Mouse (Mus musculus): ENCODE data around the gene Mroh2a.
A peak's percentile ranks its signal among the peaks of the same experiment; 100 is the strongest.

The Mroh2a gene

GRCm38 (mm10) chr1:88226670-88227379 is at the start of gene Mroh2a:
Gene Mroh2a (plus strand): TSS chr1:88226986.
- no peak for DNase-seq

- no peak for DNase-seq
Measured at GRCm38 (mm10) chr1:88179657-88180056, 47.1 kb upstream of the Mroh2a start.

GRCm38 (mm10) chr1:88186325-88186935 is 40.4 kb upstream of the Mroh2a start:
- DNase-seq: no peak

- DNase-seq: no peak
Measured at GRCm38 (mm10) chr1:88192136-88192535, 34.6 kb upstream of the Mroh2a start.

- no peak for DNase-seq
Measured at GRCm38 (mm10) chr1:88195687-88196086, 31.1 kb upstream of the Mroh2a start.

- no peak for DNase-seq
Measured at GRCm38 (mm10) chr1:88197443-88197842, 29.3 kb upstream of the Mroh2a start.

- DNase-seq: peak; percentile 57 to 59
Measured at GRCm38 (mm10) chr1:88199996-88200395, 26.8 kb upstream of the Mroh2a start.

GRCm38 (mm10) chr1:88200456-88200855 is 26.3 kb upstream of the Mroh2a start, which contains the start of gene Ugt1a2:
Gene Ugt1a2 (plus strand): TSS chr1:88200601.
- DNase-seq: peak in 1 of 2 experiments; percentile 6

- peak; percentile 89 to 92 for DNase-seq
Measured at GRCm38 (mm10) chr1:88205294-88205922, 21.4 kb upstream of the Mroh2a start, which contains the start of gene Dnajb3. Gene Dnajb3 (minus strand): TSS chr1:88205782.

- DNase-seq: no peak
Measured at GRCm38 (mm10) chr1:88206843-88207479, 19.8 kb upstream of the Mroh2a start.

GRCm38 (mm10) chr1:88211812-88212211 is 15.0 kb upstream of the Mroh2a start, which contains the start of gene Ugt1a1:
Gene Ugt1a1 (plus strand): TSS chr1:88211959.
- no peak for DNase-seq

GRCm38 (mm10) chr1:88212341-88213045 is 14.3 kb upstream of the Mroh2a start:
- no peak for DNase-seq

- DNase-seq: no peak
Measured at GRCm38 (mm10) chr1:88213061-88213460, 13.7 kb upstream of the Mroh2a start.

GRCm38 (mm10) chr1:88213766-88214461 is 12.9 kb upstream of the Mroh2a start:
- DNase-seq: no peak

- DNase-seq: no peak
Measured at GRCm38 (mm10) chr1:88214462-88214952, 12.3 kb upstream of the Mroh2a start.

- no peak for DNase-seq
Measured at GRCm38 (mm10) chr1:88215466-88216380, 11.1 kb upstream of the Mroh2a start.

GRCm38 (mm10) chr1:88216551-88216950 is 10.2 kb upstream of the Mroh2a start:
- no peak for DNase-seq

GRCm38 (mm10) chr1:88217144-88217543 is 9.6 kb upstream of the Mroh2a start:
- DNase-seq: no peak

GRCm38 (mm10) chr1:88217576-88217975 is 9.2 kb upstream of the Mroh2a start:
- DNase-seq: no peak

- DNase-seq: no peak
Measured at GRCm38 (mm10) chr1:88218051-88218450, 8.7 kb upstream of the Mroh2a start.

GRCm38 (mm10) chr1:88218591-88218990 is 8.2 kb upstream of the Mroh2a start:
- no peak for DNase-seq
